Mouse (Mus musculus) stomach, embryonic 16.5 days (tissue): ENCODE results near the gene Tob2. TPM values are rescaled to one million over a fixed set of nuclear protein-coding genes. Genes with fewer than 3 reads are reported as not detected.

ENCODE experiments used
- ATAC-seq: fragments of 200-750 bp; cut with Nextera tagmentation; 2 replicates; pipeline ENCODE4 v1.8.0; 2017; ENCODE audit warnings: moderate number of reproducible peaks, moderate TSS enrichment; ENCODE audit not compliant: insufficient read depth, low FRiP score
- H3K27ac ChIP-seq: fragments of 300-500 bp; sonication (generic); 2 replicates; pipeline ENCODE4 v1.5.1; 2014; ENCODE audit warnings: low read length
- H3K27me3 ChIP-seq: fragments of 300-500 bp; sonication (generic); 2 replicates; pipeline ENCODE4 v1.6.1; 2014; ENCODE audit warnings: low read length, control low read depth, mixed read lengths; ENCODE audit not compliant: control insufficient read depth, insufficient read depth
- H3K36me3 ChIP-seq: fragments of 300-500 bp; sonication (generic); 2 replicates; pipeline ENCODE4 v1.6.1; 2014; ENCODE audit warnings: low read length; ENCODE audit not compliant: control insufficient read depth, insufficient read depth
- H3K4me1 ChIP-seq: fragments of 300-500 bp; sonication (generic); 2 replicates; pipeline ENCODE4 v1.6.1; 2014; ENCODE audit warnings: low read length, control low read depth, mixed read lengths; ENCODE audit not compliant: control insufficient read depth, insufficient read depth
- H3K4me2 ChIP-seq: fragments of 300-500 bp; sonication (generic); 2 replicates; pipeline ENCODE4 v1.6.1; 2014; ENCODE audit warnings: low read depth, low read length, mixed read lengths
- H3K4me3 ChIP-seq: fragments of 300-500 bp; sonication (generic); replicated peaks from 2 replicates; pipeline ENCODE4 v1.5.1; 2014; ENCODE audit warnings: mild to moderate bottlenecking, low read length
- H3K9ac ChIP-seq: fragments of 300-500 bp; sonication (generic); 2 replicates; pipeline ENCODE4 v1.6.1; 2014; ENCODE audit warnings: low read length
- H3K9me3 ChIP-seq: fragments of 300-500 bp; sonication (generic); replicated peaks from 2 replicates; pipeline ENCODE4 v1.6.1; 2016; ENCODE audit warnings: low read length, control low read depth; ENCODE audit not compliant: control insufficient read depth
- WGBS: fragments of 180-500 bp; shearing (Covaris S2); extraction: QIAGEN DNeasy Blood & Tissue Kit; methylation state at CpG from one replicate; pipeline ENCODE4 v1.1.7; 2014; 5-methylcytosine and 5-hydroxymethylcytosine counted together
- polyA plus RNA-seq: library from polyadenylated mRNA; unstranded; fragments of >200 nt; fragmentation: Nextera tagmentation; extraction: Ambion mirVana; gene quantifications from 2 replicates; pipeline ENCODE4 v1.2.1, GENCODE M21; 2015

Gene Tob2
- polyA plus RNA-seq, 1 experiment from 2014 or later: 30.0 TPM

DNA sequence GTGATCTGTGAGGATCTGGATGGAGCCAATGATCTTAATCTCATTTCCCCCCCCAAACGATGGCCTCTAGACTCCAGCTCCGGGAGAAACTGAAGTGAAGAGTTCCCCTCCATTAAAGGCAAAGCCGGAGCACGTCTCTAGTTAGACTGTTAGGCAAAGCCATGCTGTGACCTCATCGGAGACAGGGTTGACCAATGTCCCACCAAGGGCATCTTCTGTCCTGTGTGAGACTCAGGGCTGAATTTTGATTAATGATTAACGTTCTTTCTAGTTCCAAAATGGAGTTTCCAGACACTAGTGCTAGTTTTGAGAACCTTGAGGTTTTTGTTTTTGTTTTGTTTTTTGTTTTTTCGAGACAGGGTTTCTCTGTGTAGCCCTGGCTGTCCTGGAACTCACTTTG is 5.5 kb downstream of the Tob2 start:
- Histone ChIP-seq H3K9me3 (no peaks in the 10 kb centered on the region), H3K4me1 (peaks cover 9% of the 10 kb centered on the region), H3K36me3 (peaks cover 10% of the 10 kb centered on the region), H3K4me3 (no peak overlapping the region), H3K27me3 (no peaks in the 10 kb centered on the region), H3K9ac (no peak overlapping the region), H3K4me2 (no peak overlapping the region), H3K27ac (no peak overlapping the region)
- no peak for ATAC-seq
- 82% methylated on average over 7 of the region's 7 CpGs for WGBS

DNA sequence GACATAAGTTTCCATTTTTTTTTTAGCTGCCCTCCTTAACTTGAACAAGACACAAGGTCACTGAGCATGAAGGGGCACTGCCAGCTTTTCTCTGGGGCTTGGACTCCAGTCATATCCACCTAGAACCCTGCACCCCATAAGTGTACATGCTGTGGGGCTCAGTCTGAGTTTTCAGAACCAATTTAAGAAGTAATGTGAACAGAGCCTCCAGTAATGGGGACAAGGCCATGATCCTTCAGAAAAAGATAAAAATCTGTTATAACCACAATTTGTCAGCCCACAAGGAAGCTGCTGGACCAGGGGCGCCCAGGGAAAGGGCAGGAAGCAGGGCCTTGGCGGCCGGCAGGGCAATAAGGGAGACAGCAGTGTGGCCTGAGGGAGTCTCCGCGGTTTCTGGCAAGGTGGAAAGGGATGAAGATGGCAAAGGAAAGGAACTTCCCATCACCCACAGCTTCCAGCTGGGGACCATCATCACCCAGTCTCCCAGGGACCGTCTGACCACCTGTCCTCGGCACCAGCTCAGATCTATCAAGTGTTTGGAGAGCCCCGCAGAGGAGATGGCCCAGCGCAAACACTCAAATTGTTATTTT is 6.1 kb downstream of the Tob2 start:
- Histone ChIP-seq H3K4me3 (no peak overlapping the region), H3K4me1 (peaks cover 9% of the 10 kb centered on the region), H3K9ac (no peak overlapping the region), H3K4me2 (no peak overlapping the region), H3K27ac (no peak overlapping the region), H3K9me3 (no peaks in the 10 kb centered on the region), H3K27me3 (no peaks in the 10 kb centered on the region), H3K36me3 (peaks cover 10% of the 10 kb centered on the region)
- no peak for ATAC-seq
- 77% methylated on average over 9 of the region's 9 CpGs for WGBS

DNA sequence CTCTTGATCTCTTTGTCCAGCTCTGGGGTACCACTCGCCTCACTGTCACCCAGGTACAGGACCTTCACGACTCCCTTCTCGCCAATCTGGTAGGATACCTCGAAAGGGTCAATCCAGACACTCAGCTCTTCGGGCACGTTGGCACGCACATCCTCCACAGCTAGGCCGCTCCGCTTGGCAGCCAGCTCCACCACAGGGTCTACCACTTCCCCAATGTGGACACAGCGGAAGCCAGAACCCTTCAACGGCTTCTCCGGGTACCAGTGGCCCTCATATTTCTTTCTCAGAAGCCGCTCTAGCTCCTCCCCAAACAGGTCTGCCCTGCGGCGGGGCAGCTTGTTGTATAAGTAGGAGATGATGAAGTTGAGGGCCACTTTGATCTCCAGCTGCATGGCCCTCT is 7.2 kb downstream of the Tob2 start:
- Histone ChIP-seq H3K36me3 (peaks cover 10% of the 10 kb centered on the region), H3K27me3 (no peaks in the 10 kb centered on the region), H3K9me3 (no peaks in the 10 kb centered on the region), H3K4me2 (no peak overlapping the region), H3K4me1 (peaks cover 9% of the 10 kb centered on the region), H3K9ac (no peak overlapping the region), H3K4me3 (no peak overlapping the region), H3K27ac (no peak overlapping the region)
- WGBS: 90% methylated on average over 15 of the region's 15 CpGs
- ATAC-seq: no peak

DNA sequence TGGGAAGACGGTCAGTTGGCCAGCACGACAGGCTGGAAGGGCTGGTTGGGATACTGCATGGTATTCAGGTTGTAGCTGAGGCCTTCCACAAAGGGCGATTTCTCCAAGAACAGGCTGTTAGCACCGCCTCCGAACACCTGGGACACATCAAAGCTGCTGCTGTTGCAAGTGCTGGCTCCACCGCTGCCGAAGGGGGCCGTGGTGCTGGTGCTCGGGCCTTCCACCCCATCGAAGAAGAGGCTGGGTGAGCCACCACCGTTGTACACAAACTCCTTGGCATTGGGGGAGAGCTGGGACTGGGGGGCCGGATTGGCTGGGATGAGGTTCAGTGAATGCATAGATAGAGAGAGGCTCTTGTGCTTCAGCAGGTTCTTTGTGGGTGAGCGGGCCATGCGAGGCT is 7.9 kb downstream of the Tob2 start:
- 72% methylated on average over 14 of the region's 14 CpGs for WGBS
- Histone ChIP-seq H3K27me3 (no peaks in the 10 kb centered on the region), H3K9me3 (no peaks in the 10 kb centered on the region), H3K4me3 (no peak overlapping the region), H3K9ac (no peak overlapping the region), H3K4me1 (peaks cover 7% of the 10 kb centered on the region), H3K4me2 (no peak overlapping the region), H3K36me3 (peaks cover 10% of the 10 kb centered on the region), H3K27ac (no peak overlapping the region)
- no peak for ATAC-seq

DNA sequence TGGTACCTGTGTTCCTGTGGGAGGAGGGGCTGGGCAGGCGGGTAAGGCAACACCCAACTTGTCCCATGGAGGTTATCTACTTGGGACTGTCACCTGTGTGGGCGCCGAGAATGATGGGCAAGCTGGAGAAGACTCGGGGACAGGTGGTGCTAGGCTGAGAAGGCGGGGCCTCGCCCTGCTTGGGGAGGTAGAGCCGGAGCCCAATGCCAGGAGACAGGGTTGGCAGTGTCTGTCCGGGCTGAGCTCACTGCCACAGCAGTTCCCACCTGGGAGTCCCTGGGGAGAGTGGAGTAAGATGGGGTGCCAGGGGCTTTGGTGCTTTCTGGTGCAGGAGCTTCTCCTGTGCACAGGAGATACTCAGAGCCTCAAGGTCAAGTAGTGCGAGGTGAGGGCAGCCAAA is 9.5 kb downstream of the Tob2 start:
- H3K9me3 ChIP-seq: no peaks in the 10 kb centered on the region
- H3K27me3 ChIP-seq: no peaks in the 10 kb centered on the region
- H3K4me1 ChIP-seq: no peaks in the 10 kb centered on the region; the same call in 1 of the 2 replicates
- no peak overlapping the region for H3K4me2 ChIP-seq
- H3K36me3 ChIP-seq: peaks cover 10% of the 10 kb centered on the region
- 76% methylated on average over 9 of the region's 9 CpGs for WGBS
- no peak overlapping the region for H3K4me3 ChIP-seq
- no peak for ATAC-seq
- no peak overlapping the region for H3K9ac ChIP-seq
- H3K27ac ChIP-seq: no peak overlapping the region

DNA sequence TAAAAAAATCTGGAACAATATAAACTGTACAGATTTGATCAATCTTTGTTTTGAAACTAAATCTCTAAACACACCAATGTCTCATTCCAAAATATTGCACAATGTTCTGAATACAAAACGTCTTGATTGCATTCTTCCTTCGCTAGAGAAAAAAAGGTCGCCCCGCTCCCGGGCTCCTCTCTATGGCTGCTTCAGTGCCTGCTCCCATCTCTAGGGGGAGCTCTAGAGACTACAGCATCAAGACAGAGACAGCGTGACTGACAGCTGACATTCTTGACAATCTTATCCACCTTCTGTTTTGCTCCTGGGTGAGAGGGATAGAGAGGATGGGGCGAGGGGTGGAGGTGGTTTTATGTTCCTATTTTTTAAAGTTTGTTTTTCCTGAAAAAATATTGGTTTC is 10.3 kb downstream of the Tob2 start:
- no peak for ATAC-seq
- no peaks in the 10 kb centered on the region; the same call in 1 of the 2 replicates for H3K4me1 ChIP-seq
- no peaks in the 10 kb centered on the region for H3K27me3 ChIP-seq
- WGBS: 42% methylated on average over 7 of the region's 7 CpGs
- no peak overlapping the region for H3K4me2 ChIP-seq
- H3K9me3 ChIP-seq: no peaks in the 10 kb centered on the region
- no peak overlapping the region for H3K27ac ChIP-seq
- no peak overlapping the region for H3K4me3 ChIP-seq
- H3K9ac ChIP-seq: no peak overlapping the region
- peaks cover 10% of the 10 kb centered on the region for H3K36me3 ChIP-seq

DNA sequence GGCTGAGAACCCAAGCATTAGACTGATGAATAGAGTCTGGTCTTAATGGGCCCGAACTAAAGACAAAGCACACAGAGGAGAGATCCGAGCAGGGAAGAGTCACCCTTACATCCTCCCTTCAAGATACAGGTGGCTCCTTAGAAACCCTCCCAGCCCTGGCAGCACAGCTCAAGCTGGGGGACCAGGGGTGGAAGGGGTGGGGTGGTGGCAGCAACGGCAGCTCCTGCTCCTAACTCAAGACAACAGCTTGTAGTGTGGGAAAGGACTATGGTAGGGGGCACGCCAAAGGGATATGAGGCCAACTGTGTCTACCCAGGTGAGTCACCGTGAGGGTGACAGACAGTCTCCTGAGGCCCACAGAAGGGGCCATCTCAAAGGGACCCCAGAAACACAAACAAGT is 10.7 kb downstream of the Tob2 start:
- Histone ChIP-seq H3K36me3 (peaks cover 10% of the 10 kb centered on the region), H3K4me2 (no peak overlapping the region), H3K9me3 (no peaks in the 10 kb centered on the region), H3K27ac (no peak overlapping the region), H3K4me3 (no peak overlapping the region), H3K4me1 (no peaks in the 10 kb centered on the region; the same call in 1 of the 2 replicates), H3K9ac (0 out of 2 replicates have a peak overlapping the region, but pooled peaks have one; percentile 7), H3K27me3 (no peaks in the 10 kb centered on the region)
- 79% methylated on average over 5 of the region's 5 CpGs for whole genome bisulfite sequencing
- no peak for ATAC-seq

- H3K27ac ChIP-seq: no peak overlapping the region
- peaks cover 10% of the 10 kb centered on the region for H3K36me3 ChIP-seq
- 81% methylated on average over 4 of the region's 4 CpGs for WGBS
Observed at GRCm38 (mm10) chr15:81847161-81847560, 11.4 kb downstream of the Tob2 start.

DNA sequence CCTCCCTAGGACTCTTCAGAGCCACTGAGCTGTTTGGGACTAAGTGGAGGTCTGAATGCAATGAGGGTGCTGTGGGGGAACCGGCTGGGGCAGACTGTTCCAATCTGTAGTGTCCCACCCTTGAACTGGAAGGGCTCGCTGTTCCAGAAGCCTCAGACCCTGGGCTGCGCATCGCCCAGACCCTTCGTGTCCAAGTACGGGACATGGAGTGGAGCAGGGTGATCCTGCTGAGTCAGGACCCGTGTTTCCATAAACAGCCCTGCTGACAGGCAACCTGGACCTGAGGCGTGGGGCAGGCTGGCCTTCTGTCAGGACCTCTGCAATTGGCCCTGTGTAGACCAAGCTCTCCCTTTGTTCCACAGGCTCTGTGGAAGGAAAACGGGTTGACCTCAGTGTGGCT is 11.8 kb downstream of the Tob2 start:
- WGBS: 82% methylated on average over 9 of the region's 9 CpGs
- H3K36me3 ChIP-seq: peaks cover 10% of the 10 kb centered on the region
- no peaks in the 10 kb centered on the region for H3K27me3 ChIP-seq
- no peak overlapping the region for H3K4me3 ChIP-seq
- H3K9me3 ChIP-seq: no peaks in the 10 kb centered on the region
- no peak overlapping the region for H3K9ac ChIP-seq
- H3K27ac ChIP-seq: no peak overlapping the region
- no peaks in the 10 kb centered on the region; the same call in 1 of the 2 replicates for H3K4me1 ChIP-seq
- no peak for ATAC-seq
- no peak overlapping the region for H3K4me2 ChIP-seq

More at GRCm38 (mm10) chr15:81847161-81847560, 11.4 kb downstream of the Tob2 start:
- Histone ChIP-seq H3K9me3 (no peaks in the 10 kb centered on the region), H3K27me3 (no peaks in the 10 kb centered on the region), H3K4me1 (no peaks in the 10 kb centered on the region; the same call in 1 of the 2 replicates), H3K4me3 (no peak overlapping the region), H3K9ac (no peak overlapping the region), H3K4me2 (no peak overlapping the region)
- ATAC-seq: no peak
